Mouse (Mus musculus) subcutaneous adipose tissue, adult 2 months (tissue): Measurements from ENCODE around the gene Slc16a4. TPM values are rescaled to one million over a fixed set of nuclear protein-coding genes. Genes with fewer than 3 reads are reported as not detected.

Source experiments
- polyA plus RNA-seq: library from polyadenylated mRNA; depleted of rRNA; stranded (reverse); fragments of >200 nt; gene quantifications from 2 replicates; pipeline ENCODE4 v1.2.3, GENCODE M21; 2012; ENCODE audit warnings: low replicate concordance; rRNA removed

Gene Slc16a4
- polyA plus RNA-seq: 0.73 and 1.9 TPM in 2 replicates

DNA sequence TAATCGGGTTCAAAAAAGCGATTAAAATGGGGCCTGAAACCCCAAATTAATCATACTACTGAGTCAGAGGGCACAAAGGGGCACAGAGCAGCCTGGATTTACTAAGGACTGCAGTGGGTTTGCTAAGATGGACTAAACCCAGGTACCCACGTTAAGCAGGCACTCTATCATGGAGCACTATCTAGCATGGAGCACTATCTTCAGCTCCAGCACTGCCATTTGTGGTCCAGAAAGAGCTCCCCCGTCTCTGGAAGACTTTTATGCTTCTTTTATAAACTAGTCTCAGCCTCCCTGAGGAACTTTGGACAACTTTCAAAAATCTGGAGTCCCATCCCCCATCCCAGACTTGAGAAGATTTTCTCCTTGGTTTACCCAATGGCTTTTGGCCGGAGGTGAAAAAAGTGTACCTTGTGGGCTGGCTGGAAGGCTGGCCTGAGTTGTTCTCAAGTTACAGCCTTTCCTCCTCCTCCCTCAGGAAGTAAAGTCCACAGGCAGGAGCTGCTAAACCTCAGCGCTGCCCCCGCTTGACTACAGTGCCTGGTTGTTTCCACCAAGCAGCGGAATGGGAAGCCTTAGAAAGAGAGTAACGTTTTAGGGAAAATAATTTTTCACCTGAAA, at the start of gene Slc16a4:
Gene Slc16a4, plus strand, starts transcription at position 467 of the 618 bp plus-strand sequence.

DNA sequence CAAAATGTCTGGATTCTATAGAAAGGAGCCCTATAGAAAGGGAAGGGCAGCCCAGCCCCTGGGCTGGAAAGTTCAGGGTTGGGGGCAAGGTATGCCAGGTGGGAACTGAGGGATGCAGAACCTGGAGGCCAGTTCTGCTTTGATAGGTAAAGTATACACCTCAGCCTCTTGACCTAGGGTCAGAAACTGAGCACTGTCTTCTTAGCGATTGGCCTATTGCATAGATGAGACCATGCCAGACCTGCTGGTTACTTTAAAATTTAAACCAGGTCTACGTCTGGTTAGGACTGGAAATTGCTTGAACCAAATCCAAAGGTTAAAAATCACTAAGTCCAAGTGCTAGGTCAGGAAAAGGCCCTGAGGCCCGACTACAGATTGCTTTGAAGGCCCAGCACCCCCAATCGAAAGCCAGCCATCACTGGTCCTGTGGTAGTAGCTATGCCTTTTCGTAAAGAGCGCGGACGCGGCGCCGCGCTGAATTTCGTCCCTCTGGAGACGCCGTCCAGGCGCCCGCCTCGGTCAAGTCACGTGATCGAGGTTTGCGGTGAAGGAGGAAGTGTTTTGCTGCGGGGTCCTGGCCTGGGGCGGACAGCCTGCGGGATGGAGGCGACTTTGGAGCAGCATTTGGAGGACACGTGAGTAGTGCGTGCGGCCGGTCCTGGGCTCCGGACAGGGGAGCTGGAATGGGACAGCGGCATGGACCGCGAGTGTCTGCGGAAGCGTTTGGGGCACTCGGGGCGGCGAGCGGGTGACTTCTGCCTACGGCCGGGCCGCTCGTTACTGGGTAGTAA, 12.4 kb upstream of the Slc16a4 start, which contains the start of gene Lamtor5:
Gene Lamtor5, plus strand, starts transcription at position 380 of the 791 bp plus-strand sequence.

DNA sequence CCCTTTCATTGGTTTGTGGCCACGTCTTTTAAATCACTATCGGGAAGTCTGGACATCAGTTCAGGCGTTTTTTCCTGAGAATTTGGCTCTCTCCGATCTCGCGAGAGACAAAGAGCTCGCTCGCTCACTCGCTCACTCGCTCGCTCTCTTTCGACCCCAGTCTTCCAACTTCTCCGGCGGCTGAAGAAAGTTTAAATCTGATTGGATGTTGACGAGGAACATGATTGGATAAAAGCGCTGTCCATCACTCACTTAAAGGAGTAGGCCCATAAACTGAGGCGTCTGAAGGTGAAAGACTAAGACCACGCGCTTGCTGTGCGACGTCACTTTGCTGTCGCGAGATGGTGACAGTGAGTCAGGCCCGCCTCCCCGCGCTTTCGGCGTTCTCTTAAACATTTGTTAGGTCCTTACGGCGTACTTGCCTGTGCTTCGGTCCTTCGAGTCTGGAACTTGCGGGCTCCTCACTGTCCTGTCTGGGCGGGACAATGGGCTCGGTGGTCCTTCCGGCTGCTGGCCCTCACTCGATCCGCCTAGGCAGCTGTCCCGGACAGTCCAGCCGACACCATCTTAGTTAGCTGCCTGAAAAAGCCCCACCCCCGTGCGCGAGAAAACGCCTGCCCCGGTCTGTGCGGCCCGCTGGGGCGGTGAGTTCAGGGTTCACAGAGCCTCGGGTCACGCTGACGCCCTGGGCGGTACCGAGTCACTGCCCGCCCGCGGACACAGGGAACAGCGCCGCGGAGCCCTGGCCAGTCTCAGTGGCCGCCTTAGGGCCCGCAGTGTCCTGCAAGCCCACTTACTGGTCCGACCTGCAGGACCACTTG, 42.6 kb downstream of the Slc16a4 start, which contains the start of gene Rbm15:
Gene Rbm15, minus strand, starts transcription at position 293 of the 821 bp plus-strand sequence.

Other genes starting within 250 kb of the Slc16a4 start
- 0.62 and 1.8 TPM in 2 replicates for gene Kcna2, start 190.1 kb upstream of the Slc16a4 start, polyA plus RNA-seq
- not detected in 2 replicates for gene Kcna10, start 108.2 kb upstream of the Slc16a4 start, polyA plus RNA-seq
- 0.44 and 0.73 TPM in 2 replicates for gene Cym, start 69.5 kb upstream of the Slc16a4 start, polyA plus RNA-seq
- 0.16 TPM in 1 of 2 replicates, not detected in the other for gene A630076J17Rik, start 60.6 kb upstream of the Slc16a4 start, polyA plus RNA-seq
- 0.07 and 0.15 TPM in 2 replicates for gene Prok1, start 51.5 kb upstream of the Slc16a4 start, polyA plus RNA-seq
- gene Lamtor5, start 12.4 kb upstream of the Slc16a4 start, polyA plus RNA-seq: 132 and 135 TPM in 2 replicates
- 4.1 and 10.6 TPM in 2 replicates for gene Rbm15, start 42.4 kb downstream of the Slc16a4 start, polyA plus RNA-seq
- 0.59 and 0.60 TPM in 2 replicates for gene Kcnc4, start 168.3 kb downstream of the Slc16a4 start, polyA plus RNA-seq
- 1.3 and 9.0 TPM in 2 replicates for gene Slc6a17, start 226.8 kb downstream of the Slc16a4 start, polyA plus RNA-seq